Mouse (Mus musculus): ENCODE measurements at regions not wholly inside any gene's neighbourhood (a gene's known extent, or its start where the extent isn't known, plus 50 kb on each side); places are given as distances from the start of the nearest gene placed in this dataset.
A peak's percentile ranks its signal among the peaks of the same experiment; 100 is the strongest.

DNA sequence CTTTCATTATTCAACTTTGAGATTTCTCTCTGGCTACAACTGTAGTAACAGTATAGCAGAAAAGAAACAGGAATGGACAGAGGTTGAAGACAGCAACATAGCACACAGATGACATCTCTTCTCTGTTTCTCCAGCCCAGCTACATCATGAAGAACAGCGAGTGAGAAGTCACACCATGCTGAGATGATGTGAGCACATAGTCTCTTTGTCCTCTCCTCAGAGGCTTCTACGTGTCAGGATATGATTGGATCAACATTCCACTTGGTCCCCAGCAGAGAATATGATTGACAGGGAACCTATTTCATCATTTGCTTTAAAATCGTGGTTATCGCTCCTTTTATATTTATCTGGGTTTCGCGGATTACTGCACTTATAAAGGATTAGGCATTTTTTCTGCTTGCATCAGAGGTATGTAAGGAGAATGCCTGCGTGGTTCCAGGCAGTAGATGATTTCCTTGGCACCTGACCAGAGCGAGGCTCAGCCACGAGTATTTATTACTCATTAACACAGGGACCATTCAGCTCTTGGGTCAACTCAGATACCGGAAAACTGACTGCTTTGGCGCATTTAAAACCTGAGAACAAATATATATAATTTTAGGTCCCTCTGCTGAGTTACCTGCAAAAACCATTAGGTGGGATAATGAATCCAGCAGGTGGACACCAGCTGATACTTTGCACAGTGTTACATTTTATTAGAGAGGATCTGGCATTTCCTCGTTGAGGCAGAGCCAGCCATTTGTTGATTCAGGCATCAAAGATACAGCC is 237.9 kb upstream of the Gm5148 start:
- peak; percentile 85 to 88 for DNase-seq

DNA sequence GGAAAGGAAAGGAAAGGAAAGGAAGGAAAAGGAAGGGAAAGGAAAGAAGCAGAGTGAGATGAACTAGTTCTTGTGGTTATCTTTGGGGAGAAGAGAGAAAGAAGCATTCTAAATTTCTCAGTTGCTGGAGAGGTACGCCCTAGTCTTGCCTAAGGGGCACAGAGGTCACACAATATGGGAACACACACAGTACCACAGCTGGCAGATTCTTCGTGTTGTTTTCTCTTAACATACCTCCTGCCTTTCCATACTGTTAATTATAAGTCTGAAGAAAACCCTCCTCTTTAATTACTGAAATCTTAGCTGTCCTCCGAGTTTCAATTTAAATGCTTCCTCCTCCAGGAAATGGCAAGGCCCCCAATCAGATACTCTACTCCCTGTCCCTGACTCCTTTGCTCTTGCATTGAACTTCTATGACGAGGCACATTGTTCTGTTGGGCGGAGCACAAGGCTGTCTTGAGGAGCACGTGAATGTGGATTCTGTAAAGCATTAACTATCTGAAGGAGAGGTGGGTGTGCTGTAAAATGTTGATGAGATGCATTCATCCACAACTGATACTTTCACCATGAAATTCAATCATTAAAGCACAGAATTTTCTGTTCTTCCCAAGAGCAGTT is 234.2 kb upstream of the Gm5148 start:
- DNase-seq: no peak

DNA sequence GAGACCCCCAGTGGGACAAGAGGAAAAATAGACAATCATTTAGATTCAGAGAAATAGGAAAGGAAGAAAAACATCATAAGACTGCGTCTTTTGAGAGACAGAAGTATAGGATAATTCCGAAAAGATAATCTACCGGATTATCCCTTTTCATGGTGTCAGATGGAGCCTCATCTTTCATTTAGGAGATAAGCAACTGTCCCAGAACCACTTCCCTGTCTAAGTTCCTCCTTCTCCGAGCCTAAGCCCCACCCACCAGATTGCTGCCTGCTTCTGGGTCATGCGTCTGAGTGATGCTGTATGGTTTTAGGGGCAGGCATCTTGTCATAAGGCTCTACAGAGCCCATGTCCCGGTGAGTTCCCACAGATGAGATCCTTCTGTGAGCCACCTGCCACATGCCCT is 232.3 kb upstream of the Gm5148 start:
- no peak for DNase-seq

DNA sequence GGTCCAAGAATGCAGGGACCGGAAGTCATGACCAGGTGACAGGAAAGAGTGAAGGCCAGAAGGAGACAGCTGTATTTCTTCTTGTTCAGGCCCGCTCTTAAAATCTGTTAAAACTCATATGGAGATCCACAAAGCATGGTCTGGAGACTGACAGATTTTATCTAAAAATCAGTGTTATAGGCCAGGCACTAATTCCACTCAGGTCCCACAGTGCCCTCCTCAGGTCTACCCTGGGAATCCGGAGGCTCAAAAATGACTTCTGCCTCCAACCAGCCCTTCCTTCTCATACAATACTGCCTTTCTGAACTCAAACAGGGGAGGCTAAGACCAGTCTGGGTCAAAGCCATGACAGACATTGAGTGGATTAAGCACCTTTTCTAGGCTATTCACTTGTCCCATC is 228.6 kb upstream of the Gm5148 start:
- DNase-seq: peak in 1 of 2 experiments; percentile 65

DNA sequence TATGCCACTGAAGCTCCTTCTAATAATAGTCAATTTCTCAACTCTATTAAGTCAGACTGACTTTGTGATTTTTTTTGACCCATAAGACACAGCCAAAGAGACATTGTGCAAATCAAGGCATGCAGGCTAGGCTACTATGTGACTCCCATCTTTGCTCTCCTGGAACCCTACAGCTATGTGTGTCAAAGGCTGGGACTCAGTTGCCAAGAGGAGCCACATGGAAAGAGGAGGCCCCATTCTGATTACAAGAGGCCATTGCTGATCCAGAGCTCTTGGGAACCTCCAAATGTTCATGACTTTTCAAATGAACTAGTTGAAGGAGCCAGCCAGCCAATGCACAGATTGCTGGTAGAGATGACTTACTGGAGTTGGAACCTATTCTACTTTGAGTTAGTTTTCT is 228.0 kb upstream of the Gm5148 start:
- no peak for DNase-seq

DNA sequence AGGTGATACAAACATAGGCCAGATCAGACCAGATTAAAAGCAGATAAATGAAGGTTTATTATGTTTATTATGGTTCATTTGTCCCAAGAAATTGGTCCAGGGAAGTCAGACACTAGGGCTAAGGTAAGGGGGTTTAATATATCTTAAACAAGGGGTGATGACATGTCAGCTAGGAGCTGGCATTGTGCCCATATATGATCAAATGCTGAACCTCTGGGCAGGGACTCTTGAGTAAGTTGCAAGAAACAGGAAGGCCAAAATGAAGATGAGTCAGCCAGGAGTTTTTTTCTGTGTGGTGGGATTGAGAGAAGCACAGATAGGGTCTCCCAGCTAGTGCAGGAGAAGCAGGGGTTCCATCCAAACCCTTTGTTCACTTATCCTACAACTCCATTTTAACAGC is 219.4 kb upstream of the Gm5148 start:
- DNase-seq: no peak

DNA sequence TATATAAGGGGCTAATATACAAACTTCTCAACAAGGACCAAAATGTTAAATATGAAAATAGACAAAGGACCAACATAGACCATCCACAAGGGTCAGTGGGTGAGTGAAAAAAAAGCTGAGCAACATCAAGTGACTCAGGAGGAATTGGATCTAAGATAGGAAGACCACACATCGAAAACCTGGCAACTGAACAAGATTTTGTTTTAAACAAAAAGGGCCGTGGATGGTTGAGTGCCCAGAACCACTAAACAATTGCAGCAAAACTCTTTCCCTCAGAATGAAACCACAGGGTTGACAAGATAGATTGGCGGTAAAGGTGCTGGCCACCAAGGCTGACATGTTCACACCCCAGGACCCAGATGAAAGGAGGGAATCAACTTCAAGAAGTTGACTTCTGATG is 215.7 kb upstream of the Gm5148 start:
- DNase-seq: no peak

DNA sequence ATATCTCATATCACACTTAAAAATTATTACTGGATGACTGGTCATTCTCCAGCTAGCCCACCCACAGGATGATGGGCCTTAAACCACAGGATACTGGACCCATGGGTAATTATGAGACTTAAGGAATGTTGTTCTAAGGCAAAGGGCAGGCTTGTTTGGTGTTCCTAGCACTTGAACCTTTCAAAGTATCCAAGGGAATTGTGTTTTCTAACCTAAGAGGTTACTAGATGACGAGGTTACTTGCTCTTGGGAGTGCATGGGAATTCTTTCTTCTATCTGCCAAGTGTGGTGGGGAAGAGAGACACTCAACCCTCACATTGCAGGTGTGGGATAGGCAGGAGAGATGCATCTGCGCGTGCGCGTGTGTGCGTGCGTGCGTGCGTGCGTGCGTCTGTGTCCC is 214.6 kb upstream of the Gm5148 start:
- no peak for DNase-seq

DNA sequence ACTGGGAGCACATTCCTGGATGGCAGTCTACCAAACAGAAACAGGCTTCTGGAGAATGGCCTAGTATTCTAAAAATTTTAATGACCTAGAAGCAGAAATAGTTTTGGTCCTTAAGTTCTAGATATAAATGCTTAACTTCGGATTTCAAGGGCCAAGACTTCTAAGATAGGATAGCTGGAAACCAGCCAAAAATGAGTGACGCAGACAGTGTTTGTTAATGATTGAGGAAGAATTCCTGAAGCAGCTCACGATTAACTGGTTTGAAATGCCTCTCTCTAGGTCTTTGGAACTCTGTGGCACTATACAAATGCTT is 213.9 kb upstream of the Gm5148 start:
- DNase-seq: peak; percentile 80 to 90

DNA sequence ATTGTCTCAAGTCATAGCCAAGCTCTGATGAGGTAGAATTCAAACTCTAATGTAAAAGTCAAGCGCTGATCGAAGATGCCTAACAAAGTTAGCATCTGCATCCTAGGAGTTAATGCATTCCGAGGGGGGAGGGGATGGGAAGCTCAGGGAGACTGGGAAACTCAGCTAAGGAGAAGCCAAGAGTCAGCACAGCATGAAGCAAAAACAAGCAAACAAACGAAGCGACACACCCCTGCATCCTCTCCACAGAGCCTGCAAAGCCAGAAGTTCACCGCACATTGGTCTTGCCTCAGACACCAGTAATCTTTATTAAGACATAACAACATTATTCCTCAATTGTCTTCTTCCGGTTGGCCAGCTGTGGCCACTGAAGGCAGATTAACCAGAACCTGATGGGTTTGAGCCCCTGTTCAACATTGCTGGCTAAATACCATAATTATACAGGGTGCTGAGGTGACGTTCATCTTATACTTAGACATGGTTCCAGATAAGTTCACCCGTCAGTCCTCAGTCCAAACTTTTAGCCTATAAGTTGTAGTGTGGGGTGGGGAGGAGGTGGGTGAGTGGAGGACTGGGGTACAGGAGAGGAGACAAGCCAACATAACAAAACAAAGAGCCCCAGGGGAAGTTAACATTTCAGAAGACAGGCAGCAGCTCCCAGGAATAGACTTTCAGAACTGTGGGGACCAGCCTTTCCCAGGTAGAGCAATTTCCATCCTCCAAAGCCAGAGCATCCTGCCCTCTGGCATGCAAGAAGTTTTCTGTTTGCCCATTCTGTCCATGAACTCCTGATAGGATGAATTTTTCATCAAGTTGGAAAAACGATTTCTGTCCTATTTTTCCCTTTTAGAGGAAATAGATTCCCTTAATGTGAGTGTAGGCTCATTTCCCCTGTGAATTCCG is 213.3 kb upstream of the Gm5148 start:
- no peak for DNase-seq

DNA sequence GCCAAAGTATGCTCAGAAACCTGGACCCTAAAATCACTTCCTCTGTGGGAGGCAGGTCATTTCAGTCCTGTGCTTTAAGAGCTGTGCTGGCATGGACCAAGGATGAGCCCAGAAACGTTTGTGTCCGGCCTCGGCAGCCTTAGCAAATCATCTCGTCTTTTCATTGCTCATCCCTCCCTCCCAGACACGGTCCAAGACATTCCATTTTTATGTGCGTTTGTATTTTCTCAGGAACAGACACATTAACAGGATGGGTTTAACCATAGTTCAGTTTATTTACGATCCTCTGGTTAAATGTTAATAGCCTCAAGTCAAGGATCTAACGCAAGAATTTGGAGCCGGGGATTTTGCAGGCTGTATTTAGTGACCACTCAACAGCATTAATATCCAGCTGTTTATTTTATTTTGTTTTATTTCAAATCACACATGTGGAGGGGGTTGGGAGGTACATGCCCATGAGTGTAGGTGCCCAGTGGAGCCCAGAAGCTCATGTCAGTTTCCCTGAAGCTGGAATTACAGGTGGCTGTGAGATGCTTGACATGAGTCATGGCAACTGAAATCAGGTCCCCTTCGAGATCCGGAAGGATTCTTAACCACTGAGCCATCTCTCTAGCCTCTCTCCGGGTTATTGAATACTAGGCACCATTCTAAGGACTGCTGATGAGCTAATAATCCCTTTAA is 212.1 kb upstream of the Gm5148 start:
- peak; percentile 56 to 82 for DNase-seq

DNA sequence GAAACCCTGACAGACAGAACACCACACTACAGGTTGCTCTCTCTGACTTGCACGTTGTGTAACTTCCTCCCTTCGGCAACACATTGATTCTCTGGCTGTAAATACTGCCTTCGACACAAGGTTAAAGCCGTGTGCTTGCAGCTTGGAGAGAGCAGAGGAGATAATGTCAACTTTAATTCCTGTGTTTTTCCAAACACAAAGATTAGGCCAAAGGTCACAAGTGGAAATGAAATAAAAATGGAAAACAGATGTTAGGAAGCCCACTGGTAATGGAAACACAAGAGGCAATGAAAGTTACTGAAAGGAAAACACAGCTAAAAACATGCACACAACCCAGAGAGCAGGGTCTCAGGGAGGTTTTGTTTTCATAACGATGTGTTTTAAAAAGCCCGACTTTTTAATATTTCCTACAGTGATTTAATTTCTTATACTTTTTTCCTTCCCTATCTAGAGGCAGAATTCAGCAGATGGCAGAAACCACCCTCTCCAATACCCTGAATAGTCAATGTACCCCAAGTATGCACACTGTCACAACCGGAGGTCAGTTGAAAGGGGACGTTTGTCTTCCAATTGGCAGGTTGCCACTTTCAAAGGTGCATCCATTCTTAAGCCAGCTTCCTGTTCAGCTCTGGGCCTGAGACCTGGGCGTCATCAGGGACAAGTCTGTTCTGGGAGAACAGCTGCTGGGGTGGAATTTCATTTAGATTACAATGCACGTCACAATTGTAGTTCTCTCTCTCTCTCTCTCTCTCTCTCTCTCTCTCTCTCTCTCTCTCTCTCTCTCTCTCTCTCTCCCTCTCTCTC is 210.8 kb upstream of the Gm5148 start:
- DNase-seq: peak in 1 of 2 experiments; percentile 43

DNA sequence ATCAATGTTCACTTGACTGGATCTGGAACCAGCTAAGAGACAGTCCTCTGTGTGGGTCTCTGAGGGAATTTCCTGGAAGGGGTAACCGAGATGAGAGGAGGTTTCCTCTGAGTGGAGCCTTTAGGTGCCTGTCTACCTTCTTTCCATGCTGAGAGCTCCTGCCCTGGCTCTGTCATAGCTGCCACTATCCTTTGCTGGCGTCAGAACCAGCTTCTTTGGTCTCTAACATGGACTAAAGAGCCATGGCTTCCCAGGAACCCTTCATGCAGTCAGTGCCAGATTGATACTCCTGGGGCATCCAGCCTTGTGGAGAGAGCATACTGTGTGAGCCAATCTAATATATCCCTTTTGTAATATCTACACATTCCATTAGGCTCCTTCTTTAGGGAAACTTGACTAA is 209.9 kb upstream of the Gm5148 start:
- no peak for DNase-seq

DNA sequence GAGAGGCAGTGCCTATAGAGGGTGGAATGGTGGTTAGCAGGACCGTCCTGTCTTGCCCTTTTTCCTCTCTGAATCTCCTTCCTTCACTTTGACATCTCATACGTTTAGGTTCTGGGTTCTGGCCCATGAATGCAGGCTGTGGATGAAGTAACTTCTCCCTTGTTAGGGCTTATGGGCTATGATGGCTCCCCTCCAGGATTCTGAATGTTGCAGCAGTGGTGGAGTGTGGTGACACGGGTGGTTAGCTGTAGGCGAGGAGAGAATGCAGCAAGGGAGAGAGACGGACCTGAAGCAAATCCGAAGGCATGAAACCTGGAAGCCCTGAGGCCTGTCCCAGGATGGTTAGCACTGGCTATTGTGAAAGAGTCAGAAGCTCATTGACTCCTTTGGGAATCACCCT is 204.4 kb upstream of the Gm5148 start:
- no peak for DNase-seq

DNA sequence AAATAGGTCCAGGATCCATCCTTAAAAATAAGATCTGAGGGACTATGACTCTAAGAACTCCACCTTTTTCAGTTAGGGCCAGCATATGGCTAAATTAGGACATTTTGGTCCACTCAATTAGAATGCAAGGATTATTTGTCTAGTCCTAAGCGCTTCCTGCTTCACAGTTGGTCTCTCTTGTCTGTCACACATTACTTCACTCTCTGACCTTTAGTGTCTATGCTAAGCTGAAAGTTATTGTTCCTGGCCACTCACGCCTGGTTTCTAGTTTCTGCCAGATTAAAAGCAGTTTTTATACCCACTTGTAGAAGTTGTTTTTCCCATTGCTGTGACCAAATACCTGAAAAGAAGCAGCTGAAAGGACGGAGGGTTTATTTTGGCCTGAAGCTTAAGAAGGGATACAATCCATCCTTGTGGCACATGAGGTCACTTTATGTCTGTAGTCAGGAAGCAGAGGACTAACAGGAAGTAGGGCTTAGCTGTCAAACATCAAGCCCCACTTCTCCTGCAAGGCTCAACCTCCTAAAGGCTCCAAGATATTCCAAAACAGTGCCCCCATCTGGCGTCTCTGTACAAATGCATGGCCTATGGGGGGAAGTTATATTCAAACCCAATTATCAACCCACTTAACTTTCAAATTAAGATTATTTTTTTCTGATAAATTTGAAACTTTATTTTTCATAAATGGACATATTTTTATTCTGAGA is 195.3 kb upstream of the Gm5148 start:
- no peak for DNase-seq

DNA sequence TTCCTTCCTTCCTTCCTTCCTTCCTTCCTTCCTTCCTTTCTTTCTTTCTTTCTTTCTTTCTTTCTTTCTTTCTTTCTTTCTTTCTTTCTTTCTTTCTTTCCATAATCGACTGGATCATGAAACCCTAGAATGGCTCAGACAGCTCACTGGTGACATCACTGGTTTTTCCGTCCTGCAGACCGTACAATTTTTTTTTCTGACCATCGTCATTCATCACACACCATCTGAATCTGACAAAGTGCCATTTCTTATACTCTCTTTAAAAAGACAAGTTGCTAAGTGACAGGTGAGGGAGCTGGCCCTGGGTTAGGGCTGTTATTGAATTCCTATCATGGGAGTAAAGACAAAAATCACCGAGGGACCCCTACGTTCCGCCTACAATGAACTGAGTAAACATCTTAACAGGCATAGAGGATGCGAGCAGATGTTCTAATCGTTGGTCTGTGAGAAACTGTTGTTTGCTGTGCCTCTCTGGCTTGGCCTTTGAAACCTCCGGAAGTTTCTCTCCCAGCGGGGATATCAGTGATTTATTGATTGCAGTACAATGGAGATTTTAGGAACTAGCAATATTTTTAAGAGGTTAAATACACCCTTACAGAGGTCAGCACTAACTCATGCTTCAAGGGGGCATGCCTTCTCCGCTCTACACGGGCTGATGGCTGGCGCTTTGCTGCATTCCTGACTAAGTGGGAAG is 192.6 kb upstream of the Gm5148 start:
- peak; percentile 43 to 72 for DNase-seq

DNA sequence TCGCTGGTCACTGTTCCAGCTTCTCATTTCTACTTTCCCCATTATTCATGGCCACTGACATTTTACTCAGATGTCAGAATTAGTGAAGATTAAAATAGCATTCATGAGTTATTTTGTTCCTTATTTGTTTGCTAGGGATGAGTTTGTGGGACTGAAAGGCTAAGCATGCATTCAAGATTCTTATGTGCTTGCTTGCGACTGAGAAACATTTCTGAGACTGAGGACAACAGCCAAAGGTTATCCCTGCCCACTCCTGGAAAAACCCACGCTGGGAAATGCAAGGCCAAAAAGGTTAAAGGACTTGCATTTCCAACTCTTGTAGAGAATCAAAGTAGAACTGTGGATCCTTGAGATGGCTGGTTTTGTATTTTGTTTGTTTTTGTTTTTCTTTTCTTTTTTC is 192.0 kb upstream of the Gm5148 start:
- DNase-seq: no peak

DNA sequence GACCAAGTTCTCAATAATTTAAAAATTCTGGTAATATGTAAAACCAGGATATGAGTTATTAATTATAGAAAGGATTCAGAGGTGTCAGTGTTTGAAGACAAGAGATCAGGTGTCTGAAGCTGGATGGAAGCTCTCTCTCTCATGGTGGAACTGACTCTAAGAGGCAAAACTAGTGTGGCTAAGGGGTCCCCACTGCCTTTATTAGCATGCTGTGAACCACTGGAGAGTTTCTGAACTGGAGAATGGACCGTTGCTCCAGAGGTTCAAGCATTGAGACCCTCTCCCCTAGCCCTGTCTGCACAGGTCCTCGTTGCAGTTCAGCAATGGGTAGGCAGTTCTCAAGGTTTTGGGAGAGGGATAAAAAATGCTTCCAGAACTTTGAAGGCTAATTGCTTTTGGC is 191.4 kb upstream of the Gm5148 start:
- DNase-seq: no peak

DNA sequence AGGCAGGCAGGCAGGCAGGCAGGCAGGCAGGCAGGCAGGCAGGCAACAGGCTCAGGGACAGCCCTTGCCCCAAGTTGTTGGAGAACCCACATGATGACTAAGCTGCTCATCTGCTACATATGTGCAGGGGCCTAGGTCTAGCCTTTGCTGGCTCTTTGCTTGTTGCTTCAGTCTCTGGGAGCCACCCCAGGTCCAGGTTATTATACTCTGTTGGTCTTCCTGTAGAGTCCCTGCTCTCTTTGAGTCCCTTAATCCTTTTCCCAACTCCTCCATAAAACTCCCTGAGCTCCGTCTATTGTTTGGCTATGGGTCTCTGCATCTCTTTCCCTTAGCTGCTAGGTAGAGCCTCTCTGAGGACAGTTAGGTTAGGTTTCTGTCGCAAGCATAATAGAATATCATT is 189.8 kb upstream of the Gm5148 start:
- no peak for DNase-seq

DNA sequence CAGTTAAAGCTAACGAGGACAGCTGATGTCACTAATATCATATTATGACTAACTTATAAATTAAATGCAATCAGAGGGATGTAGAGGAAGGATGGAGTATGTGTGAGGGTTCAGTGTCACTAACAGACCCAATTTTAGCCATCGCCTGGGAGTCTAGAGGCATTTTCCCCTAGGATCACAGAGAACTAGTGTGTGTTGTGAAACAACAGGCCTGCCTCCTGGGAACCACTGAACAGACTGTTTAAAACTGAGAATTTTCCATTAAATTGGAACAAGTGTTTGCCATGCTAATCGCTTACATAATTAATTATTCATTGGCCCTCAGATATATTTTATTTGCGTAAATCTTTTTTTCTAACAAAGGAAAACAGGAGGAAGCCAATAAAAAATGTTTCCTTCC is 185.5 kb upstream of the Gm5148 start:
- no peak for DNase-seq

DNA sequence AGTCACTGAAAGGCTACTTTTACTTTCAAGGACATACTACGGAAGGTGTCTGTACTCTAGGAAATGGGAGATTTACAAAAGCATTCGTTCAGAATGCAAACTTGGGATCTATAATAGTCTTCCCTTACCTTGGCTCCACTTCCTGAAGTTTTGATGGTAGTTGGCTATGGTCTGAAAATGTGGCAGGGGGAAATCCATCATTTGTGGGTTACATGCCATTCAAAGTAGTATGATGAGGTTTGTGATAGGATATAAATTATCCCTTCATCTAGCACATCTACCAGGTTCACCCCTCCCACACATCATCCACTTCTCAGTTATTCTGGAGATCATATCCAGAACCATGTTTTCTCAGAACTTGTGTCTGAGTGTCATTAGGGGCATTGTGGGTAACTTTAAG is 184.7 kb upstream of the Gm5148 start:
- DNase-seq: no peak

Data from kidney, adult 8-10 months (tissue).